Mouse (Mus musculus) heart, adult 2 months (tissue): Measurements from ENCODE around the gene Padi2.
A peak's percentile ranks its signal among the peaks of the same experiment; 100 is the strongest.

Experiments
- CTCF ChIP-seq: fragments of 200-600 bp; IDR thresholded peaks from 2 replicates; pipeline ENCODE4 v1.8.1; 2022; ENCODE audit warnings: antibody characterized with exemption, mild to moderate bottlenecking, moderate library complexity
- EP300 ChIP-seq: fragments of 200-500 bp; IDR thresholded peaks from 2 replicates; pipeline ENCODE4 v1.6.1; 2011; ENCODE audit warnings: low read depth, low read length, control low read depth; ENCODE audit not compliant: insufficient read depth
- POLR2A ChIP-seq: fragments of 200-500 bp; IDR thresholded peaks from 2 replicates; pipeline ENCODE4 v1.6.1; 2011; ENCODE audit warnings: mild to moderate bottlenecking, low read depth, low read length, control low read depth; ENCODE audit not compliant: insufficient read depth

DNA sequence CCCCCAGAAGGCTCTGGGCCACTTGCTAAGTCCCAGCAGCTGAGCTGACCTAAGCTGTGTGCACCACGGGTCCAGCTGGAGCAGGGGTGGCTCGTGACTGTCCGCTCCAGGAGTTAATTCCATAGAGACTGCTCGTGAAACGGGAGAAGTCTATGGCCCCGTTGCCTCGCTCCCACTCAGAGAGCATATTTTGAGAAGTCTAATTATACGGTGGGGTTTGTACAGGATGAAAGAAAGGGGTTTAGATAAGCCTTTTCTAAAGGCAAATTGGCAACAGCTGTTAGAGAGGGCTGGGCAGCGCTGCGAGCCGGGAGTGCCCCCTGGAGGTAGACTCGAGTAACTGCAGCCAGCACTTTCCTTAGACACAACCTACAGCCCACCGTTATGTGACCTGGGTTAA, 51.6 kb downstream of the Padi2 start:
- no peak for TF ChIP-seq CTCF
- TF ChIP-seq POLR2A = no peak
- 0 out of 2 replicates have a peak, but pooled peaks have one; percentile 78 for TF ChIP-seq EP300
